Mouse (Mus musculus) lung, postnatal 0 days (tissue): ENCODE measurements around the gene 2310061I04Rik.

Experiments
- CTCF ChIP-seq: IDR thresholded peaks from 2 replicates; pipeline ENCODE4 v1.5.1; 2016; ENCODE audit warnings: antibody characterized with exemption, mild to moderate bottlenecking
- EP300 ChIP-seq: IDR thresholded peaks from 2 replicates; pipeline ENCODE4 v1.6.1; 2016; ENCODE audit warnings: antibody characterized with exemption, mild to moderate bottlenecking, control low read depth

- TF ChIP-seq EP300 (no peak), CTCF (no peak)
These were observed 678 bp upstream of the 2310061I04Rik start for GRCm38 (mm10) chr17:35897644-35898573.
